Comparison of ENCODE assay signal across 15 mouse cellular contexts in genomic region chr13:31004458-31004857, GRCm38 (mm10). TPM values are rescaled to one million over a fixed set of nuclear protein-coding genes. Genes with fewer than 3 reads are reported as not detected.
DNase-seq lines count a peak whose midpoint lies in the region; ATAC-seq and TF ChIP-seq lines count a peak whose summit lies in the region.
"Had no signal": no experiment of that assay in that cellular context is flagged by ENCODE, and none has a peak within 500 bp of the region (broad histone marks: within the 10 kb centered on the region; RNA-seq: fewer than 3 reads in every experiment).

No protein-coding gene starts in this region.

- 57% methylated on average over 12 of the region's 12 CpGs for WGBS in heart, embryonic 12.5 days
- WGBS in liver, postnatal 0 days (ENCODE audit: insufficient replicate concordance), result 33% methylated on average over 12 of the region's 12 CpGs
- WGBS in liver, embryonic 11.5 days, result 47% methylated on average over 12 of the region's 12 CpGs
- 25% methylated on average over 12 of the region's 12 CpGs for WGBS in small intestine, adult 2 months

- H3K4me1 ChIP-seq in heart, embryonic 12.5 days (replicated peaks), result no peaks in the 10 kb centered on the region
- peaks cover 4% of the 10 kb centered on the region; the same call in 1 of the 2 replicates for H3K4me1 ChIP-seq in liver, postnatal 0 days (ENCODE audit: insufficient read depth)
- no peaks in the 10 kb centered on the region for H3K4me1 ChIP-seq in liver, embryonic 11.5 days (replicated peaks; ENCODE audit: control insufficient read depth, insufficient read depth, low read length)
- H3K4me1 ChIP-seq in small intestine, adult 2 months (ENCODE audit: control insufficient read depth, insufficient read depth, insufficient read length, low read length), result peaks cover 3% of the 10 kb centered on the region; the same call in 1 of the 2 replicates

- TF ChIP-seq EP300 in liver, postnatal 0 days (IDR thresholded peaks at IDR 0.05; ENCODE audit: low read depth), result no peak

- no peak for TF ChIP-seq CTCF in liver, postnatal 0 days (IDR thresholded peaks at IDR 0.05; ENCODE audit: low read depth)
- TF ChIP-seq CTCF in small intestine, adult 2 months (IDR thresholded peaks at IDR 0.05; ENCODE audit: extremely low read depth, insufficient read length, insufficient replicate concordance, low read depth, low read length), result no peak

- 0 out of 2 replicates have a peak, but pooled peaks cover 3% of the 10 kb centered on the region for H3K27me3 ChIP-seq in heart, embryonic 12.5 days (replicated peaks)
- no peaks in the 10 kb centered on the region for H3K27me3 ChIP-seq in liver, postnatal 0 days (ENCODE audit: insufficient read depth, low read length)
- H3K27me3 ChIP-seq in liver, embryonic 11.5 days (replicated peaks; ENCODE audit: control insufficient read depth, insufficient read depth, low read length), result no peaks in the 10 kb centered on the region
- no peaks in the 10 kb centered on the region for H3K27me3 ChIP-seq in small intestine, adult 2 months (ENCODE audit: control insufficient read depth, insufficient read depth, low read length)

- no peak for ATAC-seq in heart, embryonic 12.5 days (ENCODE audit: insufficient number of reproducible peaks, low FRiP score)
- no peak for ATAC-seq in liver, postnatal 0 days
- no peak for ATAC-seq in liver, embryonic 11.5 days (replicated peaks; ENCODE audit: low FRiP score)
- peak; percentile 63 for ATAC-seq in granulocyte monocyte progenitor cell, adult 5-6 weeks (replicated peaks; ENCODE audit: poor library complexity, severe bottlenecking)

- no peak overlapping the region for H3K4me3 ChIP-seq in heart, embryonic 12.5 days
- H3K4me3 ChIP-seq in liver, postnatal 0 days (ENCODE audit: low read depth, low read length), result no peak overlapping the region
- no peak overlapping the region for H3K4me3 ChIP-seq in liver, embryonic 11.5 days (ENCODE audit: low read depth, low read length)
- peak overlapping the region; percentile 30 for H3K4me3 ChIP-seq in small intestine, adult 2 months (ENCODE audit: low read depth, low read length)

- intact Hi-C loops in heart, postnatal 10 days (cut with DNase I), result no loop called here

- no peaks in the 10 kb centered on the region for H3K9me3 ChIP-seq in heart, embryonic 12.5 days (replicated peaks)
- no peaks in the 10 kb centered on the region for H3K9me3 ChIP-seq in liver, postnatal 0 days (ENCODE audit: low read length)
- no peaks in the 10 kb centered on the region for H3K9me3 ChIP-seq in liver, embryonic 11.5 days (ENCODE audit: control insufficient read depth, low read length)

- no peak for TF ChIP-seq POLR2A in small intestine, adult 2 months (IDR thresholded peaks at IDR 0.05; ENCODE audit: low read depth, low read length)

- H3K36me3 ChIP-seq in heart, embryonic 12.5 days, result no peaks in the 10 kb centered on the region
- no peaks in the 10 kb centered on the region for H3K36me3 ChIP-seq in liver, postnatal 0 days (replicated peaks; ENCODE audit: insufficient read depth, low read length)
- no peaks in the 10 kb centered on the region for H3K36me3 ChIP-seq in liver, embryonic 11.5 days (ENCODE audit: control insufficient read depth, insufficient read depth, low read length)
- no peaks in the 10 kb centered on the region for H3K36me3 ChIP-seq in small intestine, adult 2 months (ENCODE audit: control insufficient read depth, insufficient read depth, low read length)

- no peak overlapping the region for H3K9ac ChIP-seq in heart, embryonic 12.5 days
- no peak overlapping the region for H3K9ac ChIP-seq in liver, postnatal 0 days (replicated peaks)
- no peak overlapping the region for H3K9ac ChIP-seq in liver, embryonic 11.5 days (ENCODE audit: low read depth, low read length)

- peak overlapping the region; percentile 36 for H3K4me2 ChIP-seq in heart, embryonic 12.5 days
- peak overlapping the region; percentile 41 for H3K4me2 ChIP-seq in liver, postnatal 0 days (ENCODE audit: low read depth, low read length)
- no peak overlapping the region for H3K4me2 ChIP-seq in liver, embryonic 11.5 days

- DNase-seq in heart, postnatal 10 days, result no peak
- DNase-seq in liver, postnatal 0 days, result peak; percentile 24
- no peak for DNase-seq in liver, embryonic 11.5 days (ENCODE audit: low spot score)
- DNase-seq in cerebellum, adult 9-10 months, result no peak
- no peak for DNase-seq in urinary bladder, adult 2 months (ENCODE audit: low spot score)
- DNase-seq: cerebellum, adult 18-20 months; kidney, adult 11 months; left cerebral cortex, postnatal 4 days had no signal

- no peak overlapping the region for H3K27ac ChIP-seq in heart, embryonic 12.5 days (ENCODE audit: poor library complexity, severe bottlenecking)
- H3K27ac ChIP-seq in liver, postnatal 0 days (ENCODE audit: low read depth), result peak overlapping the region; percentile 16; the same call in 1 of the 2 replicates
- no peak overlapping the region for H3K27ac ChIP-seq in liver, embryonic 11.5 days (ENCODE audit: low read depth, low read length)
- H3K27ac ChIP-seq in small intestine, adult 2 months (ENCODE audit: insufficient read depth, low read depth, low read length), result no peak overlapping the region

RNA-seq across cellular contexts. Expression of gene Gm5447, which starts 30.5 kb away (rescaled TPM):
- polyA plus RNA-seq in heart, embryonic 12.5 days (2016; fragmentation: Nextera tagmentation; extraction: Ambion mirVana), result not detected in 2 replicates
- total RNA-seq in heart, postnatal 10 days (2021), result not detected
- 0.06 TPM in 1 of 2 replicates, not detected in the other for polyA plus RNA-seq in liver, postnatal 0 days (2015; fragmentation: Nextera tagmentation; extraction: Ambion mirVana)
- not detected in 2 replicates for polyA plus RNA-seq in liver, embryonic 11.5 days (2014; fragmentation: Nextera tagmentation; extraction: Ambion mirVana)
- total RNA-seq in granulocyte monocyte progenitor cell, adult 5-6 weeks (2014; fragmentation: Nextera tagmentation), result not detected in 2 replicates
- not detected in 2 replicates for total RNA-seq in granulocyte monocyte progenitor cell, adult 5-6 weeks (2017)
- polyA plus RNA-seq in small intestine, adult 2 months (2012; rRNA removed), result 0.06 TPM in 1 of 2 replicates, not detected in the other
- 0.08 and 0.12 TPM in 2 replicates for polyA plus RNA-seq in urinary bladder, adult 2 months (2012; rRNA removed)
- total RNA-seq: ES-E14; heart, adult 8-10 months; layer of hippocampus, postnatal 10 days had no signal
- polyA plus RNA-seq: spleen, adult 2 months had no signal

RNA-seq across cellular contexts. Expression of gene Exoc2, which starts 30.6 kb away (rescaled TPM):
- 26.8 and 28.2 TPM in 2 replicates for polyA plus RNA-seq in heart, embryonic 12.5 days (2016; fragmentation: Nextera tagmentation; extraction: Ambion mirVana)
- 10 to 100 TPM; 18.5 to 20.6 TPM for total RNA-seq in heart, postnatal 10 days (2021)
- 6.7 and 8.1 TPM in 2 replicates for polyA plus RNA-seq in liver, postnatal 0 days (2015; fragmentation: Nextera tagmentation; extraction: Ambion mirVana)
- polyA plus RNA-seq in liver, embryonic 11.5 days (2014; fragmentation: Nextera tagmentation; extraction: Ambion mirVana), result 28.4 and 32.9 TPM in 2 replicates
- 39.9 and 44.1 TPM in 2 replicates for total RNA-seq in granulocyte monocyte progenitor cell, adult 5-6 weeks (2014; fragmentation: Nextera tagmentation)
- total RNA-seq in granulocyte monocyte progenitor cell, adult 5-6 weeks (2017), result 35.2 and 45.1 TPM in 2 replicates
- polyA plus RNA-seq in small intestine, adult 2 months (2012; rRNA removed), result 2.1 and 3.6 TPM in 2 replicates
- 17.8 and 20.0 TPM in 2 replicates for polyA plus RNA-seq in urinary bladder, adult 2 months (2012; rRNA removed)

RNA-seq across cellular contexts. Expression of gene Hus1b, which starts 56.9 kb away (rescaled TPM):
- polyA plus RNA-seq in heart, embryonic 12.5 days (2016; fragmentation: Nextera tagmentation; extraction: Ambion mirVana), result not detected in 2 replicates
- under 1 TPM; 0.30 to 0.43 TPM for total RNA-seq in heart, postnatal 10 days (2021)
- polyA plus RNA-seq in liver, postnatal 0 days (2015; fragmentation: Nextera tagmentation; extraction: Ambion mirVana), result not detected in 2 replicates
- 0.21 TPM in 1 of 2 replicates, not detected in the other for polyA plus RNA-seq in liver, embryonic 11.5 days (2014; fragmentation: Nextera tagmentation; extraction: Ambion mirVana)
- total RNA-seq in granulocyte monocyte progenitor cell, adult 5-6 weeks (2014; fragmentation: Nextera tagmentation), result 1.7 TPM in 1 of 2 replicates, not detected in the other
- total RNA-seq in granulocyte monocyte progenitor cell, adult 5-6 weeks (2017), result 1.6 TPM in 1 of 2 replicates, not detected in the other
- 0.10 TPM in 1 of 2 replicates, not detected in the other for polyA plus RNA-seq in small intestine, adult 2 months (2012; rRNA removed)
- 0.11 and 0.13 TPM in 2 replicates for polyA plus RNA-seq in urinary bladder, adult 2 months (2012; rRNA removed)
